Mouse (Mus musculus) hematopoietic stem cell, adult 5-6 weeks (primary cell): ENCODE data around the gene Ptprf. TPM values are rescaled to one million over a fixed set of nuclear protein-coding genes. Genes with fewer than 3 reads are reported as not detected.

Source experiments
- ATAC-seq, 2 experiments: fragments of 125-278 bp in 1 of 2; replicated peaks in 1 of 2; 2 replicates each; pipeline ENCODE4 v1.8.0; 2016 to 2017; ENCODE audit warnings: inconsistent platforms in 2 of 2, mild to moderate bottlenecking in 2 of 2, moderate number of reproducible peaks in 2 of 2, low read depth in 1 of 2, moderate TSS enrichment in 1 of 2; ENCODE audit not compliant: low FRiP score in 2 of 2, poor library complexity in 2 of 2, severe bottlenecking in 2 of 2, insufficient read depth in 1 of 2, low TSS enrichment in 1 of 2
- total RNA-seq: library from RNA; stranded (forward); fragments of 172-1452, 232-1000 nt; gene quantifications from 2 replicates; pipeline ENCODE4 v1.2.3, GENCODE M21; 2017

Ptprf gene
- total RNA-seq, 1 experiment from 2014 or later = 0.60 TPM

DNA sequence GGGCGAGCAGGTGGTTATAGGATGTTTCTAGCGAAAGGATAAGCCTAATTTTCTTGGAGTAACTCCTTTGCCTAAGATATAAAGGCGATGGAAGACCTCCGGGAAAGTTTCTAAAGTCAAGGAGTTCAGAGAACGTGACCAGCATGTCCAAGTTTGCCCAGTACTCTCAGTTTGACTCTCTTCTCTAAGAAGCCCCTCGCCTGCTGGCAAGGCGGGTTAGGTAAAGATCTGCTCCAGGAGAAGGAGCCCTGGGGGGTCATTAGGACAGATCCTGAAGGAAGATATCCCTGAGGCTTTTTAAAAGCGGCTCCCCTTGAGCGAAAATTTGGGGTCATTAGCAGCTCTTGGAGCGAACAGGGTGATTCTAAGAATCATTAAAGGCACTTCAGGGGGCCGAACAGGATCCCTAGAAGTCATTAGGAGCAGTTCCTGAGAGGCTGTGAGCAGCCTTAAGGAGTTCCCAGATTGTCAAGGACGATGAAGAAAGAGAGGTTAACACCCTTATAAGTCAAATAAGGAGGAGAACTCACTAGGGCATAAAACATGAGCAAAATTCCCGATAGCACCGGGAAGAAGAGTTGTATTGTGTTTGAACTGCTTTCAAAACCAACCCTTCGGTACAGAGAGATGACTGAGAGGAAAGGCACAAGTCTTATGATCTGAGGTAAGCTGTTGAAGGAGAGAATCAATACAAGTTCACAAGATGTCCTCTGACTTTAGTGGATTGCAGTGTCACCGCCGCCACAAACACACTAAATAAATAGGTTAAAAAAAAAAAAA, 110.7 kb downstream of the Ptprf start:
- ATAC-seq = no peak

DNA sequence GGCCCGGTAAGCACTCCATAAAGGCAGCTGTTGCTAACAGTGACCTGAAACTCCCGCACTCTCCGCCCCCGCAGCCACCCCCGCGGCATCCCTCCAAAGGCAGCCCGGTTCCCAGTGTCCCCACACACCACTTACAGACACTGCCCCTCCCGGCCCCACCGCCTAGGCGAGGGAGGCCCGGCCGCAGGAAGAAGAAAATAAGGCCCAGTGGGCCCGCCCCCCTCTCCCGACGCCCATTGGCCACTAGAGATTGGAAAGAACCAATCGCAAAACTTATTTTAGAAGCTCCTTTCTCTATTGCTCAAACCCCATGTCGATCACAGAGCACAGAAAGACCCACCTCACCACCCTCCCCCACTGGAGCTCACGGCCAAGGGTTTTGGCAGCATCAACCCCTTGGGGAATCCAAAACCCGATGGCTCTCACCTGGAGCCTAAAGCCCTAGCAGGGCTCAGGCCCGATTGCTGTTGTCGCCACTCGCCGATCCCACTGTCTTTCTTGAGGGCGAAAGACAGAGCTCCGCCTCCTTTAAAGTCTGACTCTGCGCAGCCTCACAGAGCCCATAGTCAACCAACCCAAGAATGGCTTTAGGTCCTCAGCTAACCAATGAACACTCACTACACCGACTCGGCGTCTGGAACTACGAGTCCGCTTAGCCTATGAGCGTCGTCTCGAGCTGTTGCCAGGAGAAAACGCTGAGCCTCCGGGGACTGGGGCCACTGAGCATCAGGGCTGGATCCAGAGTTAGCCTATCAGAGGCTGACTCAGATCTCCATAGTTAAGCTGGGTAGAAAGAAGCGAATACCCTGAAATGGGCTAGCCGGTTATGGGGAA, 111.5 kb downstream of the Ptprf start, which contains the start of gene Kdm4a:
Gene Kdm4a, minus strand, starts transcription at position 577 of the 834 bp plus-strand sequence.
- ATAC-seq = peak; percentile 98 to 99

DNA sequence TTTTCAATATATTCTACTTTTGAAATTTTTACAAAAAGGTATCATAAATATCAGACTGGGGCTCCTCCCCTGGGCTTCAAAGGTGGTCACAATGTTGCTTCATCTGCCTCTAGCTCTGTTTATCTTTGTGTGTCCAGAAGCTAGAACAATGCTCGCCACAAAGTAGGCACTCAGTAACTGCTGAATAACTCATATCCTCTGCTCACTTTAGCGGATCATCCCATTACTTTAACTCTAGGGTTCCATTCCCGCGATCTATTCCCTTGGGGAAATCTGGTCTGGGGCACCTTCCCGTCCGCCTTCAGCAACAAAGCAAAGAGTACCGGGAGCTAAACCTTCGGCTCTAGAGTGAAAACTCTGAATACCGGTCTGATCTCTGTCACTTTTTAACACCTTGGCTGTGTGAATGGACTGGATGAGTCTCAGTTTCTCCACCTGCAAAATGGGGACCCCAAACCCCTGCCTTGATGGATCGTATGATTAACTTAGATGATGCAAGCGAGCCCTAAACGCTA, 112.2 kb downstream of the Ptprf start:
- ATAC-seq = no peak

DNA sequence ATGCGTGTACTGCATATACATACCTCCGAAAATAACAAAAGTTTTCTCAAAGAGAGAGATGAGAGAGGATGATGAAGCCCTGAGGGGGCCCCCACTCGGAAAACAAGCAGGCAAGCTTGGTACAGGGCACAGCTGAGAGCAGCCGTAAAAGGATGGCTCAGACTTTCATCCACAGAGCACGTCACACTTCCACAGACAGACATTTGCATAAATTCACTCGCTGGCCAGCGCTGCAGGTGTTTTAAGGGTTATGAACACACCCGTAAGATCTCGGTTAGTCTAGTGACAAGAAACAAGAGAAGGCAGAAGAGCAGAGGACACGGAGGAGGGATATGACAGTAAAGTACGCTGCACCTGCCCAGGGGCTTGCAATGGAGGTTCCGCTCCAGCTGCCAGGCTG, 118.7 kb downstream of the Ptprf start:
- ATAC-seq = no peak

DNA sequence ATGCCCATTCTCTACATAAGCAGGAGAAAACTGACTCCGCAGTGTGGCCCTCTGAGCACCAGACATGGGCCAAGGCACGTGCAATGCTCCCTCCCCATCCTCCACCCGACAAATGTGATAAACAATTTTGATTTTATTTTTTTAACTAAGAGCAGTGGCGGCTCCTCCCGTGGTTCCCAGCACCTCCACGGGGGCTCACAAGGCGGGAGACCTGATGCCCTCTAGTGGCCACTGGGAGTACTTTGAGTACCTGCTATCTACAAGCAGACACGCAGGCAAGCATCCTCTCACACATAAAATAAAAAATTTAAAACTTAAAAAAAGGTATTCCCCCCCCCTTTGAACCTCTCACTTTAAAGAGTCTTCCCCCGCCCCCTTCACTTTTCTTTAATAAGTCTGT, 120.2 kb downstream of the Ptprf start:
- no peak for ATAC-seq

DNA sequence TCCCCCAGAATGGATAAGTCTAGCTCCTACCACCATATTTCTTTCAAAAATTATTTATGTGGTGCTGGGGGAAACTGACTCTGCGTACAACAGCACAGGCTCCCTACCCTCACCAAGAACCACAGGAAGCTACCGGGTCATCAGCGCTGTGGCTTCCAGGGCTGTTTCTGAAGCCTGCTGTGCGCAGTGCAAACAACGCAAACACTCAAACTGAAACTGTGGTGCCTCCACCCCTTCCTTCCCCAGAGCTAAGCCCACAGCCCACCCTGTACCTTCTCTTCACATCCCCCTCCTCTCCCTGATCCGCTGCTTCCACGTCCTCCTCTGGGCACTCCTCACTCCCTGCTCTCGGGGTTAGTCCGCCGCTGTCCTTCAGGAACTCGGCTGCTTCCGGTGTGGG, 129.1 kb downstream of the Ptprf start:
- ATAC-seq = no peak

Other genes starting within 250 kb of the Ptprf start
- gene St3gal3, start 156.5 kb downstream of the Ptprf start, total RNA-seq = 6.8 and 6.9 TPM in 2 replicates
- 39.4 and 40.0 TPM in 2 replicates for gene Kdm4a, start 111.4 kb downstream of the Ptprf start, total RNA-seq
- gene Szt2, start 117.9 kb upstream of the Ptprf start, total RNA-seq = 5.2 and 7.0 TPM in 2 replicates
- 35.9 and 70.3 TPM in 2 replicates for gene Med8, start 117.9 kb upstream of the Ptprf start, total RNA-seq
- 35.4 and 39.4 TPM in 2 replicates for gene Elovl1, start 136.7 kb upstream of the Ptprf start, total RNA-seq
- 61.3 and 63.3 TPM in 2 replicates for gene Cdc20, start 145.9 kb upstream of the Ptprf start, total RNA-seq
- gene Mpl, start 166.1 kb upstream of the Ptprf start, total RNA-seq = 31.3 and 33.8 TPM in 2 replicates
- 23.3 and 24.5 TPM in 2 replicates for gene Tie1, start 198.7 kb upstream of the Ptprf start, total RNA-seq
- gene 2610528J11Rik, start 235.6 kb upstream of the Ptprf start, total RNA-seq = not detected in 2 replicates